Mouse (Mus musculus) E14TG2a.4 (cell line): ENCODE results near the gene Sertad2.

Experiments used
- H3K27me3 ChIP-seq: 2 replicates; pipeline ENCODE4 v1.6.1; 2014; ENCODE audit warnings: low read length, control low read depth; ENCODE audit not compliant: insufficient read depth
- H3K36me3 ChIP-seq: 2 replicates; pipeline ENCODE4 v1.6.1; 2014; ENCODE audit warnings: low read length, control low read depth; ENCODE audit not compliant: insufficient read depth
- H3K4me1 ChIP-seq: replicated peaks from 2 replicates; pipeline ENCODE4 v1.6.1; 2014; ENCODE audit warnings: low read depth, low read length, control low read depth
- H3K4me3 ChIP-seq: replicated peaks from 2 replicates; pipeline ENCODE4 v1.5.1; 2014; ENCODE audit warnings: mild to moderate bottlenecking, low read length
- H3K9me3 ChIP-seq: 2 replicates; pipeline ENCODE4 v1.6.1; 2014; ENCODE audit warnings: low read length, control low read depth
- CTCF ChIP-seq: conservative IDR thresholded peaks from 2 replicates; pipeline ENCODE4 v1.5.1; 2014; ENCODE audit warnings: low read length
- NANOG ChIP-seq: IDR thresholded peaks from 2 replicates; pipeline ENCODE4 v1.6.1; 2014; ENCODE audit warnings: borderline replicate concordance, low read length, mixed read lengths
- POU5F1 ChIP-seq: IDR thresholded peaks from 2 replicates; pipeline ENCODE4 v1.6.1; 2014; ENCODE audit warnings: low read length, borderline replicate concordance

Gene Sertad2

DNA sequence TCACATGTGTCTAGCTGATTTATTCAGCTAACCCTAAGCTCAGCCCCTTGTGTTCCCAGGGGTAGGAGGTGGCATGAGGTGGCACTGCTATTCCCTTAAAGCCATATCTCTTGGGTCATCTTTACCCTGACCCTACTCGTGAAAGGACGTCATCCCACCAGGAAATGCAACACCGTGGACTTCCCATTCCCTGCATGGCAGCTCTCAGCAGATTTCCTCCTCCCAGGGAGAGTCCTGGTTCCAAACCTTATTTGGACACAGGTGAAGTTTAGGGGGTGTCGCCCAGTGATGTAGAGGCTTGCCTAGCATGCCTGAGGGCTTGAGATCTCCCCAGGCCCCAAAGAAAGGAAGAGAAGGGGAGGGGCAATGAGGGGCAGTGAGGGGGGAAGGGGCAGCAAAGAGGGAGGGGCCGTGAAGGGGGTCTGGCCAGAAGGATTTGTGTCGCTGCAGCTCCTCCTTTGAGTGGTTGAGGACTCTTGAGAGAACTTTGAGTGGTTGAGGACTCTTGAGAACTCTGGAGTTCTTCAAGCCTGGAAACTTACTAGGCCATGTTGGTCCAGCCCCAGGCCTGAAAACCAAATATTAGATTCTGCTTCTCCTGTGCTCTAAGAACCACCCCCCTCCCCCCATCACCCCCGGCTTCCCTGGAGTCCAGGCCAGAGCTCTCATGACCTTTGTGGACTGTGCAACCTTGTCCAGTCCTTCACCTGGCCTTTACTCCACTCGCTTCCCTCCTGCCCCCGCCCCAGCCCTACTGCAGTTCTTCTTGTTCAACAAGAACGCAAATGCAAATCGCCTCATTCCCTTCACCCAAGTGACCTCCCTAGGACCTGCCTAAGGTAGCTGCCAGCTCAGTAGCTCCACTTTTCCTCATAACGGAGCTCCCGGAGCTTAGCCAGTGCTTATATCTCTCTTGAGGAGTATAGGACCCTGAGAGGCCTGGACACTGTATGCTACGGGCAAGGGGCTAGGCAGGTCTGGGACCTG, 117.4 kb downstream of the Sertad2 start:
- H3K4me1 ChIP-seq, result peaks cover 78% of the 10 kb centered on the region
- H3K27me3 ChIP-seq, result 0 out of 2 replicates have a peak, but pooled peaks cover 3% of the 10 kb centered on the region
- H3K4me3 ChIP-seq, result peak overlapping the region; percentile 61
- no peaks in the 10 kb centered on the region for H3K36me3 ChIP-seq
- H3K9me3 ChIP-seq, result no peaks in the 10 kb centered on the region
- TF ChIP-seq POU5F1 (no peak), CTCF (no peak), NANOG (no peak)

DNA sequence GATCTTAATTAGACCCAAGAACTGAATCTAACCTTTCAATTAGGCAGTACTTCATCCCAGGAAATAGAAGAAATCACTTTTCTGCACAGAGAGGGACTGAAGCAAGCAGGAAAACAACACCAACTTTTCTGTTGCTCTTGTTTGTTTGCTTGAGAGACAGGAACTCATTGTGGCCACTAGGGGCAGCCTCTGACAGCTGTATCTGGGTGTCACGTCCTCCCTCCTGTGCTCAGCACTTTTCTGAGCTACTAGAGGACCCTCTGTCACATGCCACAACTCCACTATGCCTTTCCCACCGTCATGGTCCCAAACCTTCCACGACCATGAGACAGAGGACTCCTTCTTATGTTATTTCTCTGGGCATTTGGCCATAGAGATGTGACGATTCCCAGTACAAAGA, 118.6 kb downstream of the Sertad2 start:
- H3K4me1 ChIP-seq, result peaks cover 66% of the 10 kb centered on the region
- no peaks in the 10 kb centered on the region for H3K9me3 ChIP-seq
- H3K27me3 ChIP-seq, result 0 out of 2 replicates have a peak, but pooled peaks cover 3% of the 10 kb centered on the region
- H3K4me3 ChIP-seq, result 0 out of 2 replicates have a peak overlapping the region, but pooled peaks have one; percentile 13
- H3K36me3 ChIP-seq, result no peaks in the 10 kb centered on the region
- TF ChIP-seq CTCF, result peak; percentile 75
- TF ChIP-seq NANOG, result no peak

DNA sequence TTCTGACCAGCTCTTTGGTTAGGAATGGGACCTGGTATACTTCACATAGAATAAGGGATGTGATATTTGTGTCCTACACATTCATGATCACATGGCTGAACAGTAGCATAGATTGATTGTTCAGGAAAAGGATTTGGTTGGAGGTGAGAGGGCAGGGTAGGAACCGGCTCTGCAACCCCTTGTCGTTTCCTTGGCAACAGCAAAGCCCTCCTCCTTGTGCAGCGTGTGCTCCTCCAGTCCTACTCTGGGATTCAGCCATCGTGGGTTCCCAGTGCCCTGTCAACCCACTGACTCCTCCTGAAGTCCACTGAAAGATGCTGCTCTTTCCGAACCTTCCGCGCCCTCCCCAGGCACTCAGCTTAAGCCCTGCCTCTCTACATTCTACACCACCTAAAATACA, 119.8 kb downstream of the Sertad2 start:
- Histone ChIP-seq H3K4me1 (peaks cover 55% of the 10 kb centered on the region), H3K36me3 (no peaks in the 10 kb centered on the region), H3K4me3 (no peak overlapping the region; the same call in 1 of the 2 replicates), H3K9me3 (no peaks in the 10 kb centered on the region), H3K27me3 (0 out of 2 replicates have a peak, but pooled peaks cover 3% of the 10 kb centered on the region)
- TF ChIP-seq POU5F1 (no peak), CTCF (no peak)

DNA sequence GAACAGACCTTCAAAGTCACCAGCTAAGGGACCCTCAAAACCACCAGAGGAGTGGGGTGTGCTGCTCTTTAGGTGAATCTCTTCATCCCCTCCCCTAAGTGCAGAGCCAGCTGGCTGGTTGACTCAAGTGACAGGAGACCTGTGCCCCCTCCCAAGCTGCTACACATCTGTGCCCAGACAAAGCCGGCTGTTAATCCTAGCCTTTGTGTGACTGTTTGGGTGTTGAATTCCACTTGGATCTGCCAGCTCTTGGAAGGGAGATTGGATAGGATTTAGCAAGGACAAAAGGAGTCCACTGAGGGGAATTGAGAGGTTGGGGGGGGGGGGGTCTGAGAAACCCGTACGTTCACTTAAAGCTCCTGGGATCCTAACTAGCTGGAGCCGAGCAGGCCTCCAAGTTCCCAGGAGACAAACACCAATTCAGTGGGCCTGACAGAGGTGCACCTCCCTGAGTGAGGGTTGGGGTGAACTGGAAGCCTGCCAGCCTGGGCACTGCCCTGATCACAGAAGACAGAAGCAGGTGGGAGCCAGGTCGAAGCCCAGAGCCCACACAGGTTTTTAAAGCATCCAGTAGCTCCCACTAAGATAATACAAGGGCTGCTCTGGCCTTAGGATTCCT, 120.6 kb downstream of the Sertad2 start:
- H3K9me3 ChIP-seq, result no peaks in the 10 kb centered on the region
- TF ChIP-seq POU5F1 (no peak), CTCF (no peak)
- no peaks in the 10 kb centered on the region for H3K36me3 ChIP-seq
- H3K4me3 ChIP-seq, result no peak overlapping the region
- H3K27me3 ChIP-seq, result no peaks in the 10 kb centered on the region
- H3K4me1 ChIP-seq, result peaks cover 48% of the 10 kb centered on the region

DNA sequence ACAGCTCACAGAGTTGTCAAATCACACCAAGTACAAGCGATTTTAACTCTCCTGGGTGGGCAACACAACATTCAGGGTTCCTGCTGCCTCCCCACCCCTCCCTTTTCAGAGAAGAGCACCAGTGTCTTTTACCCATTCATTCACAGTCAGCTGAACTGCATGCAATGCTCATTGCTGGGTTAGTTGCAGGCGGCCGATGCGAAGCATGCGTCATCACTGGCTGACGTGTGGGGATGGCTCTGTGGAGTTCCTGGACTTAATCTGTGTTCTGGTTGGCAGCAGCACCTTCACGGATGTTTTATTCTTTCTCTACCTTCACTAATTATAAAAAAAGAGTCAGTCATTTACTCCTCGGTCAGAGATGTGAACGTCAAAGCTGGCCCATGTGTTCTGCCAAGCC, 121.8 kb downstream of the Sertad2 start:
- Histone ChIP-seq H3K4me1 (peaks cover 39% of the 10 kb centered on the region), H3K36me3 (no peaks in the 10 kb centered on the region), H3K9me3 (no peaks in the 10 kb centered on the region), H3K27me3 (no peaks in the 10 kb centered on the region), H3K4me3 (no peak overlapping the region)
- TF ChIP-seq CTCF (no peak), POU5F1 (no peak), NANOG (no peak)

DNA sequence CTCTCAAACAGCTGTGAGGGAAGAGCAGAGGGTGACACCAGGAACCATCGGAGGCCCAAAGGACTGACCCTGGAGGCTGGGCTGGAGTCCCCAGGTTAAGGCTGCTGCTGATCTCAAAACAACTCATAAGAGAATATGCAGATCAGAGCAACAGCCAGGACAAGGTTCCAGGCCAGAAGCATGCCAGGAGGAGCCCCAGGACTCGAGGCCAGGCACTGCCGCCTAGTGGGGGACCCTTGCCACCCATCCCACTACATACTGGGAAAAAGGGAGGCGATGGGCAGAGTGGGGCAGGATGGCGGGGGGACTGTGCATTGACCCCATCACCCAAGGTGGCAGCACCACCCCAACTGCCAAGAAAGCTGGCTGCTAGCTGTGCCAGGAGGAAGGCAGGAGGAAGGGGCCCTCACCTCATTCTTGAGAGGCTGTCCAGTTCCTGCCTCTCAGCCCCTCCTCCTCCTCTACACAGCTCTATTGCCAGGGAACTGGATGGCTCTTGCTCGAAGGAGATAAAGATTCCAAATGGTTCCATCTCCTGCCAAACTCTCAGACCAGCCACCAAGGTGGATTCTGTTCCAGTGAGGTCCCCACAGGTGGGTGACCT, 128.8 kb downstream of the Sertad2 start:
- H3K4me3 ChIP-seq, result no peak overlapping the region
- TF ChIP-seq POU5F1, result no peak
- no peak for TF ChIP-seq CTCF
- TF ChIP-seq NANOG, result no peak
- 0 out of 2 replicates have a peak, but pooled peaks cover 7% of the 10 kb centered on the region for H3K27me3 ChIP-seq

GRCm38 (mm10) chr11:20672513-20672912, 129.5 kb downstream of the Sertad2 start:
- 0 out of 2 replicates have a peak, but pooled peaks cover 7% of the 10 kb centered on the region for H3K27me3 ChIP-seq
- H3K9me3 ChIP-seq, result no peaks in the 10 kb centered on the region
- H3K36me3 ChIP-seq, result no peaks in the 10 kb centered on the region
- H3K4me3 ChIP-seq, result no peak overlapping the region
- H3K4me1 ChIP-seq, result peaks cover 7% of the 10 kb centered on the region; the same call in 1 of the 2 replicates
- TF ChIP-seq NANOG (no peak), CTCF (no peak), POU5F1 (no peak)

More for the DNA sequence above, 128.8 kb downstream of the Sertad2 start:
- no peaks in the 10 kb centered on the region for H3K9me3 ChIP-seq
- H3K4me1 ChIP-seq, result peaks cover 7% of the 10 kb centered on the region; the same call in 1 of the 2 replicates
- H3K36me3 ChIP-seq, result no peaks in the 10 kb centered on the region

DNA sequence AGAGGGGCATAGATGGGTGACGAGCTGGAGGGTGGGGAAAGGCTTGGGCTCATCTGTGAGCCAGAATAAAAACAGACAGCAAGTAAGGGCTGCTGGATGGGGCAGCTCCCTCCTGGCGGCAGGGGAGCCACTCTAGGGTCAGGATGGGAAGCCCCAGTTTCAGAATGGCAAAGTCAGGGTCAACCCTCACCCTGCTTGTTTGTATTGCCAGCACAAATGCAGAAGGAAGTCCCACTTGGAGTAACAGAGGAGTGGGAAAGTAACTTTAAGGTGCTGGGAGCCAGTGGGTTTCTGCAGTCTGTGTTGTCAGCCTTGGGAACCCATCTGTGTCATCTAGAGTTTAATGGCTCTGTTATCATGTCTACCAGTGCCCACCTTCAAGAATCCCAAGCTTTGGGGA, 136.3 kb downstream of the Sertad2 start:
- no peak for TF ChIP-seq POU5F1
- TF ChIP-seq NANOG, result no peak
- no peak for TF ChIP-seq CTCF
- peaks cover 7% of the 10 kb centered on the region; the same call in 1 of the 2 replicates for H3K4me1 ChIP-seq
- H3K4me3 ChIP-seq, result no peak overlapping the region
- H3K27me3 ChIP-seq, result 0 out of 2 replicates have a peak, but pooled peaks cover 3% of the 10 kb centered on the region
- H3K36me3 ChIP-seq, result peaks cover 3% of the 10 kb centered on the region
- no peaks in the 10 kb centered on the region for H3K9me3 ChIP-seq
